In the genomic region with DNA sequence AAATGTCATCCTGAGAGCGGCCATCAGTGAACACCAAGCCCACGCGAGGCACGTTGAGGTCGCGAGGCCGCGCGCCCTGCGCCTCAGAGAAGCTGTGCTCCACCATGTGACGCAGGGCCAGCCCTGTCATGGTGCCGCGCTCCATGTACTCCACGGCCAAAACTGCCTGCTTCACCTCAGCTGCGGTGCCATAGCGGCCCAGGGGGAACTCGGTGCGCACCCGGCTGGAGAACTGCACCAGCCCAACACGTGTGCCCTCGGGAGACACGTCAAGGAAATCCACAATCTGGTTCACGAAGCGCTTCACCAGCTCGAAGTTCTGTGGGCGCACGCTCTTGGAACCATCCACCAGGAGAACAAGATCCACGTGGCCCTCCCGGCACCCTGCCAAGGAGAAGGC, we compare ENCODE assay signal across 32 mouse cellular contexts. TPM values are rescaled to one million over a fixed set of nuclear protein-coding genes. Genes with fewer than 3 reads are reported as not detected.
DNase-seq lines count a peak whose midpoint lies in the region; ATAC-seq and TF ChIP-seq lines count a peak whose summit lies in the region.
"Had no signal": no experiment of that assay in that cellular context is flagged by ENCODE, and none has a peak within 500 bp of the region (broad histone marks: within the 10 kb centered on the region; RNA-seq: fewer than 3 reads in every experiment).

No protein-coding gene starts in this region.

- no peak overlapping the region for H3K4me2 ChIP-seq in heart, embryonic 12.5 days
- H3K4me2 ChIP-seq: embryonic facial prominence, embryonic 13.5 days; embryonic facial prominence, embryonic 15.5 days; forebrain, embryonic 13.5 days; forebrain, embryonic 15.5 days had no signal

- peak; percentile 60 for DNase-seq in ZHBTc4 (ENCODE audit: low read depth, low spot score)
- DNase-seq in left cerebral cortex, adult 2 months (ENCODE audit: extremely low spot score in 1 of 2, low spot score in 2 of 2) = no peak
- DNase-seq: adrenal gland, adult 8-10 months; adrenal gland, postnatal 36 days; B cell, adult 2 months; cerebellum, adult 11 months; cerebellum, adult 18-20 months; cerebellum, adult 8-10 months; cerebellum, adult 9-11 months; cerebellum, postnatal 14 days; cerebellum, postnatal 36 days; embryo, embryonic 11 days; forebrain, postnatal 0 days had no signal

- intact Hi-C loops in left cerebral cortex, adult 2 months (cut with DNase I) = no loop called here

- H3K27ac ChIP-seq in left cerebral cortex, adult 2 months = no peak overlapping the region
- no peak overlapping the region for H3K27ac ChIP-seq in heart, embryonic 12.5 days (ENCODE audit: poor library complexity, severe bottlenecking)
- H3K27ac ChIP-seq: embryonic facial prominence, embryonic 13.5 days; embryonic facial prominence, embryonic 15.5 days; forebrain, embryonic 13.5 days; forebrain, embryonic 15.5 days had no signal

- no peak for TF ChIP-seq CTCF in E14TG2a.4 (conservative IDR thresholded peaks at IDR 0.05; ENCODE audit: low read length)
- TF ChIP-seq CTCF in left cerebral cortex, adult 2 months (IDR thresholded peaks at IDR 0.05) = no peak

- peaks cover 21% of the 10 kb centered on the region for H3K4me1 ChIP-seq in megakaryocyte, embryonic 14.5 days
- peaks cover 12% of the 10 kb centered on the region for H3K4me1 ChIP-seq in E14TG2a.4 (replicated peaks; ENCODE audit: low read depth, low read length)
- peaks cover 10% of the 10 kb centered on the region; the same call in 1 of the 2 replicates for H3K4me1 ChIP-seq in heart, embryonic 12.5 days (replicated peaks)

- H3K36me3 ChIP-seq in megakaryocyte, embryonic 14.5 days (replicated peaks; ENCODE audit: low read length) = no peaks in the 10 kb centered on the region
- H3K36me3 ChIP-seq in E14TG2a.4 (ENCODE audit: insufficient read depth, low read length) = no peaks in the 10 kb centered on the region
- H3K36me3 ChIP-seq in heart, embryonic 12.5 days = no peaks in the 10 kb centered on the region
- H3K36me3 ChIP-seq: embryonic facial prominence, embryonic 15.5 days; forebrain, embryonic 15.5 days; G1E had no signal

- H3K9ac ChIP-seq in heart, embryonic 12.5 days = no peak overlapping the region
- H3K9ac ChIP-seq: embryonic facial prominence, embryonic 13.5 days; embryonic facial prominence, embryonic 15.5 days; forebrain, embryonic 13.5 days; forebrain, embryonic 15.5 days; forebrain, postnatal 0 days had no signal

- H3K27me3 ChIP-seq in megakaryocyte, embryonic 14.5 days (replicated peaks) = peaks cover 84% of the 10 kb centered on the region
- peaks cover 88% of the 10 kb centered on the region for H3K27me3 ChIP-seq in E14TG2a.4 (ENCODE audit: insufficient read depth, low read length)
- H3K27me3 ChIP-seq in heart, embryonic 12.5 days (replicated peaks) = peaks cover 60% of the 10 kb centered on the region
- H3K27me3 ChIP-seq: forebrain, embryonic 15.5 days; Patski had no signal

- ATAC-seq in megakaryocyte, adult 5-6 weeks (ENCODE audit: poor library complexity, severe bottlenecking) = no peak
- no peak for ATAC-seq in heart, embryonic 12.5 days (ENCODE audit: insufficient number of reproducible peaks, low FRiP score)
- ATAC-seq: activated CD4-positive, CD25-positive, alpha-beta regulatory T cell, adult 4 months; CD4-positive, CD25-positive, alpha-beta regulatory T cell, adult 4 months; forebrain, embryonic 13.5 days; forebrain, embryonic 15.5 days; forebrain, postnatal 0 days; Patski had no signal

- peaks cover 30% of the 10 kb centered on the region for H3K9me3 ChIP-seq in megakaryocyte, embryonic 14.5 days
- H3K9me3 ChIP-seq in E14TG2a.4 (ENCODE audit: low read length) = peaks cover 13% of the 10 kb centered on the region
- H3K9me3 ChIP-seq in heart, embryonic 12.5 days (replicated peaks) = peaks cover 16% of the 10 kb centered on the region
- H3K9me3 ChIP-seq: embryonic facial prominence, embryonic 15.5 days; forebrain, embryonic 15.5 days; G1E had no signal

- H3K4me3 ChIP-seq in megakaryocyte, embryonic 14.5 days (replicated peaks) = peak overlapping the region; percentile 38
- peak overlapping the region; percentile 50 for H3K4me3 ChIP-seq in E14TG2a.4 (replicated peaks; ENCODE audit: low read length)
- no peak overlapping the region for H3K4me3 ChIP-seq in left cerebral cortex, adult 2 months
- H3K4me3 ChIP-seq in heart, embryonic 12.5 days = no peak overlapping the region
- H3K4me3 ChIP-seq: embryonic facial prominence, embryonic 13.5 days; embryonic facial prominence, embryonic 15.5 days; erythroblast, embryonic 14.5 days; forebrain, embryonic 13.5 days; forebrain, embryonic 15.5 days had no signal

- 72% methylated on average over 29 of the region's 29 CpGs for WGBS in heart, embryonic 12.5 days

RNA-seq across cellular contexts. Expression of a gene that starts 4.2 kb away (rescaled TPM):
- 10.8 and 19.1 TPM in 2 replicates for polyA plus RNA-seq in megakaryocyte, embryonic 14.5 days (2012; ENCODE audit: insufficient read depth, low replicate concordance)
- 454 and 463 TPM in 2 replicates for total RNA-seq in megakaryocyte, adult 5-6 weeks (2015)
- total RNA-seq in megakaryocyte, adult 5-6 weeks (2017) = 81.4 and 109 TPM in 2 replicates
- total RNA-seq in left cerebral cortex, adult 2 months (2021) = not detected
- 0.44 and 1.2 TPM in 2 replicates for polyA plus RNA-seq in heart, embryonic 12.5 days (2016; fragmentation: Nextera tagmentation; extraction: Ambion mirVana)
- total RNA-seq: forebrain, postnatal 0 days; G1E had no signal
- polyA plus RNA-seq: erythroblast, embryonic 14.5 days; forebrain, embryonic 13.5 days; forebrain, embryonic 15.5 days; G1E had no signal

RNA-seq across cellular contexts. Expression of a gene that starts 9.8 kb away (rescaled TPM):
- 0.18 TPM in 1 of 2 replicates, not detected in the other for polyA plus RNA-seq in megakaryocyte, embryonic 14.5 days (2012; ENCODE audit: insufficient read depth, low replicate concordance)
- total RNA-seq in megakaryocyte, adult 5-6 weeks (2015) = not detected in 2 replicates
- not detected in 2 replicates for total RNA-seq in megakaryocyte, adult 5-6 weeks (2017)
- total RNA-seq in left cerebral cortex, adult 2 months (2021) = under 1 TPM; 0.20 to 0.23 TPM
- 0.19 and 0.28 TPM in 2 replicates for polyA plus RNA-seq in heart, embryonic 12.5 days (2016; fragmentation: Nextera tagmentation; extraction: Ambion mirVana)
- total RNA-seq: adrenal gland, adult 18-20 months; adrenal gland, adult 8-10 months; adrenal gland, postnatal 14 days; adrenal gland, postnatal 36 days; common myeloid progenitor, adult 5-6 weeks; forebrain, postnatal 0 days had no signal
- polyA plus RNA-seq: activated CD4-positive, CD25-positive, alpha-beta regulatory T cell, adult 4 months; CD4-positive, CD25-positive, alpha-beta regulatory T cell, adult 4 months; embryonic facial prominence, embryonic 11.5 days; erythroblast, embryonic 14.5 days; forebrain, embryonic 11.5 days; forebrain, embryonic 13.5 days; G1E had no signal

RNA-seq across cellular contexts. Expression of a gene that starts 11.8 kb away (rescaled TPM):
- not detected in 2 replicates for polyA plus RNA-seq in megakaryocyte, embryonic 14.5 days (2012; ENCODE audit: insufficient read depth, low replicate concordance)
- not detected in 2 replicates for total RNA-seq in megakaryocyte, adult 5-6 weeks (2015)
- not detected in 2 replicates for total RNA-seq in megakaryocyte, adult 5-6 weeks (2017)
- 10 to 100 TPM; 10.4 to 11.0 TPM for total RNA-seq in left cerebral cortex, adult 2 months (2021)
- 6.2 and 6.4 TPM in 2 replicates for polyA plus RNA-seq in heart, embryonic 12.5 days (2016; fragmentation: Nextera tagmentation; extraction: Ambion mirVana)
- total RNA-seq: CH12.LX; common myeloid progenitor, adult 5-6 weeks had no signal
- polyA plus RNA-seq: CD4-positive, CD25-positive, alpha-beta regulatory T cell, adult 4 months; erythroblast, embryonic 14.5 days; forebrain, embryonic 11.5 days; G1E had no signal

RNA-seq across cellular contexts. Expression of a gene that starts 50.6 kb away (rescaled TPM):
- polyA plus RNA-seq in megakaryocyte, embryonic 14.5 days (2012; ENCODE audit: insufficient read depth, low replicate concordance) = 0.78 and 6.1 TPM in 2 replicates
- 0.76 and 0.82 TPM in 2 replicates for total RNA-seq in megakaryocyte, adult 5-6 weeks (2015)
- total RNA-seq in megakaryocyte, adult 5-6 weeks (2017) = 0.49 and 0.88 TPM in 2 replicates
- 10 to 100 TPM; 78.7 to 93.2 TPM for total RNA-seq in left cerebral cortex, adult 2 months (2021)
- polyA plus RNA-seq in heart, embryonic 12.5 days (2016; fragmentation: Nextera tagmentation; extraction: Ambion mirVana) = 40.1 and 40.6 TPM in 2 replicates
- polyA plus RNA-seq: G1E had no signal

Comparison
In these comparisons a context has a peak if more than half of its experiments do, and no peak if none do; other contexts are left out.
1. H3K4me3 ChIP-seq: peak in megakaryocyte, embryonic 14.5 days (single experiment) and E14TG2a.4 (single experiment); none in left cerebral cortex, adult 2 months (single experiment) and heart, embryonic 12.5 days (single experiment).
2. RNA of a gene that starts 4.2 kb away (total RNA-seq): 81.4 to 463 TPM in megakaryocyte, adult 5-6 weeks; not detected in left cerebral cortex, adult 2 months; every median in the first group is over 10 times any median in the second.
3. RNA of a gene that starts 11.8 kb away (total RNA-seq): 10.4 to 11.0 TPM in left cerebral cortex, adult 2 months; not detected in megakaryocyte, adult 5-6 weeks; every median in the first group is over 10 times any median in the second.